Mouse (Mus musculus) granulocyte monocyte progenitor cell, adult 5-6 weeks (primary cell): Measurements from ENCODE around the gene Ffar3. TPM values are rescaled to one million over a fixed set of nuclear protein-coding genes. Genes with fewer than 3 reads are reported as not detected.
"Not testable (repeated sequence)": the region's sequence is repeated elsewhere in the genome, so short reads cannot be mapped to it uniquely, and the experiment has no call there.

ENCODE experiments used
- ATAC-seq: replicated peaks from 2 replicates; pipeline ENCODE4 v1.8.0; 2016; ENCODE audit warnings: mild to moderate bottlenecking, moderate TSS enrichment, inconsistent platforms; ENCODE audit not compliant: poor library complexity, severe bottlenecking
- total RNA-seq, 2 experiments: library from RNA; stranded (forward) in 1 of 2; stranded (reverse) in 1 of 2; fragments of 200-712, 200-1000 nt in 1 of 2; fragments of >200 nt in 1 of 2; fragmentation: Nextera tagmentation in 1 of 2; gene quantifications; 2 replicates each; pipeline ENCODE4 v1.2.3; 2014 to 2017

Gene Ffar3
- total RNA-seq, 2 experiments from 2014 or later, result not detected

GRCm38 (mm10) chr7:30846505-30847053, 9.4 kb downstream of the Ffar3 start:
- peak; percentile 25; the same call in 1 of the 2 replicates for ATAC-seq

- no peak for ATAC-seq
Measured at GRCm38 (mm10) chr7:30844676-30845297, 11.2 kb downstream of the Ffar3 start.

- peak; percentile 92 for ATAC-seq
Measured at GRCm38 (mm10) chr7:30842092-30842491, 13.9 kb downstream of the Ffar3 start.

GRCm38 (mm10) chr7:30841379-30841778, 14.6 kb downstream of the Ffar3 start:
- no peak for ATAC-seq

GRCm38 (mm10) chr7:30840306-30840705, 15.7 kb downstream of the Ffar3 start:
- no peak for ATAC-seq

- ATAC-seq, result no peak
Measured at GRCm38 (mm10) chr7:30837277-30837676, 18.7 kb downstream of the Ffar3 start.

GRCm38 (mm10) chr7:30832684-30833083, 23.3 kb downstream of the Ffar3 start:
- peak; percentile 31; the same call in 1 of the 2 replicates for ATAC-seq

GRCm38 (mm10) chr7:30832261-30832660, 23.7 kb downstream of the Ffar3 start:
- ATAC-seq, result peak; percentile 82

- no peak for ATAC-seq
Measured at GRCm38 (mm10) chr7:30829428-30829827, 26.6 kb downstream of the Ffar3 start.

- ATAC-seq, result not testable (repeated sequence)
Measured at GRCm38 (mm10) chr7:30828871-30829270, 27.1 kb downstream of the Ffar3 start.

- no peak for ATAC-seq
Measured at GRCm38 (mm10) chr7:30826660-30827059, 29.3 kb downstream of the Ffar3 start.

- ATAC-seq, result no peak
Measured at GRCm38 (mm10) chr7:30824306-30824705, 31.7 kb downstream of the Ffar3 start.

GRCm38 (mm10) chr7:30823675-30824074, 32.3 kb downstream of the Ffar3 start, which contains the start of gene Ffar2:
Gene Ffar2, minus strand, starts transcription at chr7:30823775.
- ATAC-seq, result no peak

GRCm38 (mm10) chr7:30821532-30821931, 34.4 kb downstream of the Ffar3 start:
- no peak; the same call in 1 of the 2 replicates for ATAC-seq

- peak; percentile 57 for ATAC-seq
Measured at GRCm38 (mm10) chr7:30820854-30821445, 35.0 kb downstream of the Ffar3 start.

- ATAC-seq, result peak; percentile 10; the same call in 1 of the 2 replicates
Measured at GRCm38 (mm10) chr7:30820131-30820530, 35.8 kb downstream of the Ffar3 start.

- peak; percentile 81 for ATAC-seq
Measured at GRCm38 (mm10) chr7:30812291-30812807, 43.6 kb downstream of the Ffar3 start.

GRCm38 (mm10) chr7:30811757-30812290, 44.2 kb downstream of the Ffar3 start:
- ATAC-seq, result peak; percentile 75

- no peak for ATAC-seq
Measured at GRCm38 (mm10) chr7:30810319-30810718, 45.7 kb downstream of the Ffar3 start.

- ATAC-seq, result peak; percentile 84
Measured at GRCm38 (mm10) chr7:30805924-30806323, 50.1 kb downstream of the Ffar3 start.
